Mouse (Mus musculus) retina, embryonic 14.5 days (tissue): Measurements from ENCODE around the gene Bcas1.

Experiments
- DNase-seq: peaks from one replicate; pipeline ENCODE4 v3.0.0-alpha.2; 2015; ENCODE audit warnings: low spot score

The Bcas1 gene

DNA sequence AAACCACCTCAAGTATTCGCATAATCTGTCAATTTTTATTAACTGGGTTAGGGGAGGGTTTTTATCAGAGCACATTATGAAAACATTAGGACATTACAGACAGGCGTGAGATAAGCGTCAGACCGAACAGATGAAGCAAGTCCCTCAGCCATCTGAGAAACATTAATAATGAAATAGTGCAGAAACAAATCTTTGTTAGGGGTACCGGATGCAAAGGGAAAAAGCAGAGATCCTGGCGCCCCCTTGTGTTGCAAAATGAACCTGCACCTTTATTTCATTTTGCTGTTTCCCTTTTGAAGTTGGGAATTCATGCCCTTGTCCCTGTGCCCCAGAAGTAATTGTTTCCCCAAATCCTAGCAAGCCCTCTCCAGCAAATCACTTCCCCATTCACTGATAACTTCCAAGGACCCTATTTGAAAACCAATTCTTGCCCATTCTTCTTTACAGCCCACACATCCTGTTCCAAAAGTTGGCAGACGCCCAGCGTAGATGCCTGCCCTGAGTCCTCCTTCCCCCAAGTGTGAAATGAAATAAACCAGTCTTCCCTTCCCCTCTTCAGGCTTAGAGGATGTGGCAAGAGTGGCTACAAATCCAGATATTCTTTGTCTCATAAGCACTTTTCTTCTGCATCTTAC, 80.4 kb downstream of the Bcas1 start:
- DNase-seq: peak; percentile 88

DNA sequence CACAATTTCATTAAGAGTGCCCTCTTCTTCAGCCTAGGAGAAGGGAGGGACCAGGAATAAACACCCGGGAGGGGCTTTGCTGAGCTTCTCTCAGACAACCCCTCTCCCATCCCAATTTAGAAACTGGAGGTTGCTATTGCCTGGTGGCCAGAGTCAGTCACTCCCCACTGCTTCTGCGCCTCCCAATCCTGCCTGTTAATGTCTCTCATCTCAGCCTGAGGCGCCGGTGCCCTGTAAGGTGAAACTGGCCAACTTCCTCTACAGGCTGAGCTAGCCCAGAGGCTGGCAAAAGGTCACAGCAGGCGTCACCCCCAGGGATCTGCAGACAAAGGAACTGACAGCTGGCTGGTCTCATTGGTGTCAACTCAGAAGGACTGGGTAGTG, 82.2 kb downstream of the Bcas1 start:
- DNase-seq: peak; percentile 53

DNA sequence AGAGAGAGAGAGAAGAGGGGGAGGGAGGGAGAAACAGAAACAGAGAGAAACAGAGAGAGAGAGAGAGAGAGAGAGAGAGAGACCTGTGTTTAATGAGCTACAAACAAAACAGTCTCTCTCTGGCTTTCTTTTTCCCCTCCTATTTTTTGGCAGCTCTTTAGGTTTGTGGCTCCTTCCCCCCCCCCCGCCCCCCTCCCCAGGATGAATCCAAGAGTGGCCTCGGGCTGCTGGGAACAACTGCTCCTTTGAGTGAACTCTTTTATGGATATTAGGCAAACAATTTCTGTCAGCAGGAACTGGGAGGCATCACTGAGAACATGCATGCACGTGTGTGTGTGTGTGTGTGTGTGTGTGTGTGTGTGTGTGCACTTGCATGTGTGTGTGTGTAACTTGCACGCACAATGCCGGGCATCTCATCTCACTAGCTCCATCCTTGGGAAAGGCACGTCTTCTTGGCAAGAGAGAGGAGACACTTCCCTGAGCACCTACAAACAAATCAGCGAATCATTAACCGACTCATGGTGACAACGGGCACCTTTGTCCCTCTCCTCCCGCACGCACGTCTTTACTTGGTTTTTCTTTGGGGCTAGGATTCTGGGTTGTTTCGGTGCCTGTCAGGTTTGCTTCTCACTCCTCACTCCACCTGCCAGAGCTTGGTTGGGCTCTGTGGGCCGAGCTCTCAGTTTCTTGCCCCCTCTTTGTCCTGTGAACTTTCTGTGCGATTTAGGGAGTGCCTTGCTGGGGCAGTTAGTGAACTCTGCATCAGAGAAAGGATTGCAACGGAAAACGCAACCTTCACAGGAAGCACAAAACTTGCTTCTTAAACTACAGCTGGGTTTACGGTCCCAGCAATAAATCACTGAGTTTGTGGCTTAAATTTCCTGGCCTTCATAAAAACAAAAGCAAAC, 82.9 kb downstream of the Bcas1 start:
- no peak for DNase-seq

DNA sequence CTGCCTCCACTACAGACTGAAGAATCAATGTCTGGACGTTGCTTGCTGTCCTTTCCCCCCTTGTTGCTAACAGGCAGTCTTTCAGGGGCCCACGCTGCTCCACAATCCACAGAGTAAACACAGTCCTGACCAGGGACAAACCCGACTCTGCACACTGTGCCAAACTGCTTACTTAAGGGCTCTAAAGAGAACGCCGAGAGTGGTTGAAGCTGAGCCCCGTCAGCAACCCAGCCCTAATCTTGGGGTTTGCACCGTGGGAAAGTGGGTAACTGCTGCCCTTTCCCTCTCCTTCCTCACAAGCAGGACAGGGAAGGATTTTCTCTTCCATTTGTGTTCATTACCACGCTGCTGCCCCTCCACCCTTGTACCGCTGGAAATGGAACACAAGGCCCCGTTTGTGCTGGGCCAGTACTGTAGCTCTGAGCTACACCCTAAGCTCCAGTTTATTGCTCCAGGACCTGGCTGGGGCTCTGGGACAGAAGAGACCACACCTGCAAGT, 83.8 kb downstream of the Bcas1 start:
- no peak for DNase-seq

DNA sequence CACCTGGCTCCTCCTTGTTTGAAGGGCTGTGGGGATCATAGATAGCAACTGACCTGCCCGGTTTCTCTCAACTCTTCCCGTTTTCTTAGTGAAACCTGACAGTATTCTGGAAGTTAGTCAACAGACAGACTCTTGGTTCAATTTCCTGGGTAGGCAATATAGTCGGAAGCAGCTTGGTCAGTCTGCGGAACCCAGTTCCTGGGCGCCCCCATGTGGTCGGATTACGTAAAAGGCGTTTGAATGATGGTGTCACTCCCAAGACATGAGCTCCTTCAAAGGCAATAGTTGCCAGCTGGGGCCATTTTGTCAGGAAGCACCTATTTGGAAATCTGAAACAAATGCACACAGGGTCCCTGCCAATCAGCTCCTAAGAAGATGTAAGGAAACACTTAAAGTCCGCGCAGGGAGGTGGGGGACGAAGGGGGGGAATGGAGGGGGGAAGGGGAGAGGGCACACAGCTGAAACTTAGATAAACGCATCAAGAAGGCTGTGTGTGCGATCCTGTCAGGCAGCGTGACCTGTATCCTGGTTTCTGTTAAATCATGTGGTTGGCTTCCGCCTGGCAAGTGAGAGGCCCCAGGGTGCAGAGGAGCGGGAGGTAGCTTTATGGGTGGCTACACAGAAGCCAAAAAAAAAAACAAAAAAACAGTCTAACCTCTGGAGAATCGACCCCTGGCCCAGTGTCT, 84.4 kb downstream of the Bcas1 start:
- DNase-seq: peak; percentile 82

DNA sequence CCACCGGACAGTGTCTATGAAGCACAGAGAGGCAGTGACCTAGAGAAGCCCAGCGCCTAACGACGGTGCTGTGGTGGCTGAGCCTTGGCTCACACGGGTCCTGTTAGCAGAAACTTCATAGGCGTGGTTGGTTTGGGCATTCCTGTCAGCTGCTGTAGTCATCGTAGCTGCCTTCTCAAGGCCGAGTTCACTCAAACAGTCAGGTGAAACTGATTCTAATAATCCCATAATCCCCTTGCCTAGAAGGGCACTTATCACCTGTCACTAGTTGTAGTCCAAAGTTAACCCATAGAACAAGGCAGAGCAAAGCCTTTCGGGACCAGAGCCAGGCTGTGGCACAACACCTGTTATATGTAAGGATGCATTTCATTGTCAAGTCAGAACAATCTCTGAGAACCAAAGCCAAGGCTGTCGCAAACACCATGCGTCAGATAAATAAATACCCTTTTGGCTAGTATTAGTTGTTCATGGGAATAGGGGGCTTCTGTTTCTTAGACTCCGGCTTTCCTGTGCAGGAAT, 85.3 kb downstream of the Bcas1 start:
- DNase-seq: no peak

DNA sequence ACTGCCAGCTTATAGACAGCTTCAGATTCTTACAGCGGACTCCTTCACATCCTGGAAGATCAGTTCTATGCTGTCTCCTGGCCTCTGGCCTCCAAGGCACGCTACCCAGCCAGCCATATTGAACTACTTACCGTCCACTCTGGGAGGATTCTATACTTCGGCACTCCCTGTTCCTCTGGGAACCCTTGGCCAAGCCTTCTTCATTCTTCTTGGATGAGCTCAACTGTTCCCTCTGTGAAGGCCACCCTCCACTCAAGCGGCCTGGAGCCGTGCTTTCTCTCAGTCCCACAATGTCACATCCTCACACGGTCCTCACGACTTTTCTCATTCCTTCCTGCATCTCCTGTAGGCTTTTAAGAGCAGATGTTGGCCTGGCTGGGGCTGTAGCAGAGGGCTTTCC, 86.5 kb downstream of the Bcas1 start:
- no peak for DNase-seq

DNA sequence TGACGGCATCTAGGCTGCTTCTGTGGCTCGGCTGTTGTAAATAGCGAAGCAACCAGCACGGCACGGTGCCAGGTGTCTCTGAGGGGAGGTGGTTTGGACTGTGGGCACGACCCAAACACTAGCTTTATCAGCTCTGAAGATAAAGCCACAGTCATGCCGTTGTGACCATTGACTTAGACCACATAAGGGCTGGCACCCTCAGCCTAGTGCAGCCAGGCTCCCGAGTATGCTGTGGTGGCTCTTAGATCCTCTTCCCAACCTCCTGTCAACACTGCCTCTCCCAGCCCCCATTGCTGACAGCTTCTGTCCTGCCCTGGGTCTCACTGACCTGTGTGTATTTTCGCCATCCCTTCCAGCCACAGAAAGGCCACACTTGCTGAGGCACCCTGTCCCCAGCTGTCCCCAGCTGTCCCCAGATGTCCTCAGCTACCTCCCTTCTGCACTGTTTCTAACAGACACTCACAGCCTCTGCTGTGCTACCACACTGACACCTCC, 91.3 kb downstream of the Bcas1 start:
- DNase-seq: no peak

DNA sequence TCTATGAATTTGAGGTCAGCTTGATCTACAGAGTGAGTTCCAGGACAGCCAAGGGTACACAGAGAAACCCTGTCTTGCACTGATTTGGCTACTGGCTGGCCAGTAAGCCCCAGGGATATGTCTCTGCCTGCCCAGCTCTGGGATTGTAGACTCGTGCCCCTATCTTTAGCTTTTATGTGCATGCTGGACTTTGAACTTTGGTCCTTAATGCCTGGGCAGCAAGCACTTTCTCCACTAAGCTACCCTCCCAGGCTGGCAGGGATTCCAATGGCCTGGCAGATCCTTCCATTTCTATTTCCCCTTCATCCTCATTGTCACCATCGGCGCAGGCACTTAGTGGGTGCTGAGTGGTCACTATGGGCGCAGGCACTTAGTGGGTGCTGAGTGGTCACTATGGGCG, 92.5 kb downstream of the Bcas1 start:
- DNase-seq: no peak

DNA sequence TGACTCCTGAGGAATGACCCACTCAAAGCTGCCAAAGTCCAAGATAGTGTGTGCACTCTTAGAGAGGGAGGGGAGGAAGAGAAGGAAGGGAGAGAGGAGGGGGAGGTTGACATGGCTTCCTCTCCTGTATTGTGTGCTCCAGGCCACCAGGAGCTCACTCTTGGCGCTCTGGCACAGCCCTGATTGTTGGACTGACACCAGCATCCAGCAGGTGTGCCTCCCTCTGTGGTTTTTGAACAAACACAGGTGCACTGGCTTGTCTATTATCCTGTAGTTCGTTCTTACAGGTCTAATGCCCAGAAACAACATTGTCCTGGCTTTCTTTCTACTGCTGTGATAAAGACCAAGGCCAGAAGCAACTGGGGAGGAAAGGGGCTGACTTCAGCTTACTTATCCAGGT, 95.8 kb downstream of the Bcas1 start:
- no peak for DNase-seq

DNA sequence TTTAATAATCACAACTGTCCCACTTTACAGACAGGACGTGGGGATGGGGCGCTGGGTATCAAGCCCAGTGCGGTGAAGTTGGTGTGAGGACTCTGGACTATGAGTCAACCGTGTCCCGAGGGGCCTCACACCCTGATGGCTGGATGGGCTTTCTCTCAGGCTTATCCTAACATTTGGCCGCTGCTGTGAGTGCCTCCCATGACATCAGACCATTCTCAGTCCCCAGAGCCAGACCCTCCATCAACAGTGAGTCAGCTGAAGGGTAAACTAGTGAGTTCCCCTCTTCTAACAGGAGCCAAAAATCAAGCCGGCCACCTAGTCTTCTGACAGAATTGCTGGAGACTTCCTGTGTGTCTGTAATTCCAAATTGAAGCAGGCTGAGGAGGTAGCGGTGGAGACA, 97.2 kb downstream of the Bcas1 start:
- no peak for DNase-seq

DNA sequence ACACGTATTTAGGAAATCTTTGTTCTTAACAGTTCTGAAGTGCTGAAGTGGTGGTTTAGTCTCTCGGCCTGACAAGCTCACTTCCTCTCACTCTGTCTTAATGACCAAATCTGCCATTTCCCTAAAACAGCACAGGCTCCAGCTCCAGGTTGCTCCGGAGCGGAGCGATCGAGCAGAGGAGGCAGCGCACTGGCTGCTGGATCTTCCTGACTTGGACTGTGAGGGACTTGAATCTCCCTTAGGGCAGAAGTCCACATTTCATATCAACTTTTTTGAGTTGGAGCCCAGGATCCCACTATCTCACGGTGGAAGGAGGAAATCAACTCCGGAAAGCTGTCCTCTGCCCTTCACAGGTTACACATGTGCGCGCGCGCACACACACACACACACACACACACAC, 97.7 kb downstream of the Bcas1 start:
- DNase-seq: no peak

DNA sequence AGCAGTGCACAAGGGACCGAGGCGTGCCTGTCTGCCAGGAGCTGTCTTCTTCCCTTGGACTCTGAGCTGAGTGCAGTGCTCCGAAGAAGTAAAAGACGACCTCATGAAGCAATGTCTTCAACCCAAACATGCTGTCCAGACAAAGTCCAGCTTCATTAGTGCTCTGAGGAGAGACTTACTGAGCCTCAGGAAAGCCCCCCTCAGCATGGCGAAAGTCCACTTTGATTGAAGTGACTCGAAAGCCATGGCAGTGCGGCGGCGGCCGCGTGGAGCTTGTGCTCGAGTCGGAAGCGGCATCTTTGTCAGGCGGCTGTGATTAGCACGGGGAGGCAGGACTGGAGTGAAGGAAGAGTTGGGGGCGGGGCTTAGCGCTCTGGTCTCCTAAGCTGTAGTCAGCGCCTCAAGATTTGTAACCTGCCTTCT, 103.7 kb downstream of the Bcas1 start:
- DNase-seq: peak; percentile 82

DNA sequence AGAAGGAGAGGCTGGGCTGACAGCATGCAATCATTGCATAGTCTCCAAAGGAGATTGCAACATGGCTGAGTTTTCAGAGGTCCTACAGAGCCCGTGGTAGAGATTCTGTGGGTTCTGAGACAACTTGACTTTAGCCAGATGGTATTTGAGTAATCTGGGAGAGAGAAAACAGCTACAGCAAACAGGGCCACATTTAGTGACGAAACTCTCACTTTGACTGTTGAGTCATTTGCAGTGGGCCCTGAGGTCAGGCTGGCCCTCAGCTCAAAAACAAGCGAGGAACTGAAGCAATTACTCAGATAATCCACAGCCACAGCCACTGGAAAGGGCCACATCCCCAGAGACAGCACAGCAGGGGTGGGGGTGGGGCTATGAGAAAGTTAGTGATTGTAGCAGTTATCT, 105.6 kb downstream of the Bcas1 start:
- no peak for DNase-seq

DNA sequence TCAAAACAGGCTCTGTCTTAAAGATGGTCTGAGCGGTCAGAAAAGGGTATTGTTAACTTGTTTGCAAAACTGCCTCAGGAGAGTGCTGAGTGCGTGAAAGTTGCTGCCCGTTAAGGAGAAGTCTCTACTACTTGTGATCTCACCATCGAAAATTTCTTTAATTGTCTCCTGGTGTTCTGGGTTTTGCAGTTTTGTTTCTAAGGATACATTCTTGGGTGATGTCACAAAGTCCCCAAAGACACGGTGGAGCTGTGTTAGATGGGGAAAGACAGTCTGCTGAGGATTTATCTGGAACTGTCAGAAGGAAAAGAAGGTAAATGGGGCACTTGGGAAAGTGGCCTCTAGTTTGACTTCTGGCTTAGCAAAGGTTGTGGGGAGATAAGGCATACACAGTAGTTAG, 106.1 kb downstream of the Bcas1 start:
- no peak for DNase-seq

DNA sequence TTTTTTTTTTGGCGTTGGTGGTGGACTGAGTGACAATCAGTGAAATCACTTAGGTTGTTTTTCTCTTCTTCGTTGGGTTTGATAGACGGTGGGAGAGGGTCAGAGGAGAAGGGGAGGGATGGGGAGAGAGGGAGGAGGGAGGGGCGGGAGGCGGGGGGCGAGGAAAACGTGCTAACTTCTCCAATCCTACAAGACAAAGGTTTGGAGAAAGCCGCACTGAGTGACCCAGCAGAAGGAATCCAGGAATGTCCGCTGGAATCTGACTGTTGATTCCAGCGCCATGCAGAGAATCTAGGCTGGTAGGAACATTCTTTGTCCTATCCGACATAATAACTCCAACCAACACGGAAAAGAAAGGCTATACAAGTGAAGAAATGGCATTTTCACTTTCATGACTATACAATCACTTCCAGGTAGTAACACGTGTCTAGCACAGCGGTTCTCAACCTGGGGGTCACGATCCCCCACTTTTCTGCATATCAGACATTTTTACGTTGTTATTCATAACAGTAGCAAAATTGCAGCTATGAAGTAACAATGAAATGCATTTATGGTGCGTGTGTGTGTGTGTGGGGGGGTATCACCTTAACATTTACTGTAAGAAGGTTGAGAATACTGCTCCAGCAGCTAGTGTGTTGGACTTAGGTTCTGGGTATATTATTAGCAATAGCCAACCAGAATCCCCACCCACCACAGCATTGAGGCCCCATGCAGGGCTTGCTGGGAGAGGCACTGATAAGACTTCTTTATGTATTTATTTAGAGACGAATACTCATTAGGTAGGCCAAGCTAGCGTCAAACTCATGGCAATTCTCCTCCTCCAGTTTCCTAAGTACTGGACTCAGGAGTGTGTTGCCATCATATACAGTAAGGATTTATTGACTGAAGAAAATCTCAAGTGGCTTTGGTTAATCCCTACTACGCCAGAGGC, 107.8 kb downstream of the Bcas1 start:
- no peak for DNase-seq

DNA sequence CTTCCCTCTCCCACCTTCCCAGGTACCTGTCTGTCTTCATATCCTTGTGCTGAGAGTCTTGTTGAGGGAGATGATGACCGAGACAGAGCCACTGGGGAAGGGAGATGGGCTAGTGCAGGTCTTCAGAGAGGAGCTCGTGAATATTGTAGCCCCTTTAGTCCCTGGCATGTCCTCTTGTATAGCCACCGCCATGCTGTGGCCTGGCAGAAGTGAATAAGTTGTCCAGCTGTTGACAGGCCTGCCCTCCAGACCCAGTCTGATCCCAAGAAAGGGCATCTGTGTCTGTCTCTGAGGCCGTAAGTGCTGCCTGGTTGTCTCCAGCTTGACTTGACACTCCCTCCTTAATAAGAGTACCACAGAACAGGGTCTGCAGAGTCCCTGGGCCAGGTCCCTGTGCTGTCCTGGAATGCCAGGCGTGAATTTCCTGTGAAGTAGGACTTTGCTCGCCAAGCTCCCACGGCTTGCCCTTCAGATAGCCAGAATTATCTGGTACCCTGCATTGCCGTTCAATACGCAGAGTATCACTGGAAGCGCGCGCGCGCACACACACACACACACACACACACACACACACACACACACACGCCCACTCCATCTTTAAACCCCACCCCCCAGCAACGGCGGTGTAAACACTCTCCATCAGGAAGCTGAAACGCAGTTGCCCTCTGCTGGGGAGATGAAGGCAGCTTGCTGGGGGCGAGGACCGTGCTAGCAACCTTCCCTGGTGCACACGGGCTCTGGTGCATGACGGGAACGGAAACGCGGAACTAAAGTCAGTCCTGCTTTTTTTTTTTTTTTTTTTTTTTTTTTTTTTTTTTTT, 108.7 kb downstream of the Bcas1 start:
- DNase-seq: peak; percentile 87

DNA sequence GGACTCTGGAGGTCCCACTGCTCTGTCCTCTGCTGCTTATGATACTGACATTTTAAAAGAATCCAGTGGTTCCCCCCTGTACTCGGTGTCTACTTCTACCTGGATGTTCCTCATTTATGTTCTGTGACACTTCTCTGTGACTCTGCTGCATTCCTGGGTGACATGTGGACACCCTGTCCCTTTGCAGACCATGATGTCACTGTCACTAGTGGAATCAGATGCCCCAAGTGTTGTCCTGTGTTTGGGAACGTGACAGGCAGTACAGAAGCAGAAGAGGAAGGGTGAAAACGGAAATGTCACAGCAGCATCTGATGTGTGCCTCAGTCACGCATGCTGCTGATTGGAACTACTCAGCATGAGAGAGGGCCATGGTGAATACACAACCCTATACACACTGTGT, 110.9 kb downstream of the Bcas1 start:
- no peak for DNase-seq

DNA sequence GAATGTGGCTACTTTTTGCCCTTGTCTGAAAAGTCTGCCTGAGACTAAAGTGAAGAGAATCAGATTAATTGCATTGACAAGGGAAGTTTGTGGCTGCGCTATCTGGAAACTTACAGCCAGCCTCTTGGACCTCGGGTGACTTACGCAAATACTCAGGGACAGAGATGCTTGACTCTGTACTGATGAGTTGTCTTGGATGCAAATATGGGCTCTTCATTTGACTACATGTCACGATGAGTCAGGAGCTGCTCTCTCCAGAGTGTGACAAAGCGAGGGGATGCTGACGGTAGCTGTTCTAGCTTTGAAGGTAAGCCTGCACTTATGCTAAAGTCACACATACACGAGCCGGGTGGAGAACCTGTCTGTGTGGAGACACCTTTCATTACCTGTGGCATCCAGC, 111.3 kb downstream of the Bcas1 start:
- DNase-seq: no peak

DNA sequence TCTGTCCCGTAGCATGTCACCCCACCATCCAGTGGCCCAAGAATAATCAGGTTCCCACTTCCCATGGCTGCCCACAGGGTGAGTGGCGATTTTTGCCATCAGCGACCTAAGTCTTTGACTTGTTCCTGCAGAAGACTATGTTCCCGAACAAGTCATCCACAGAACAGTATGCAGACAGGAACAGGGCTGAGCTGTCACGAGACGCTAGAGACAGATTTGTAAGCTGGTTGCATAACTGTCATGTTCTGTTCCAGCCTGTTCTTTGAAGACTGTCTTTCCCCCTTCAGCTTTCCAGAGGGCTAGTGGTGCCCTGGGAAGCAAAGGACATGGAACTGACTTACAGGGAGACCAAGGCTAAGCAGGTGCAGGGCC, 116.7 kb downstream of the Bcas1 start:
- DNase-seq: no peak
